22 mouse cellular contexts compared by ENCODE assay signal in the genomic region with DNA sequence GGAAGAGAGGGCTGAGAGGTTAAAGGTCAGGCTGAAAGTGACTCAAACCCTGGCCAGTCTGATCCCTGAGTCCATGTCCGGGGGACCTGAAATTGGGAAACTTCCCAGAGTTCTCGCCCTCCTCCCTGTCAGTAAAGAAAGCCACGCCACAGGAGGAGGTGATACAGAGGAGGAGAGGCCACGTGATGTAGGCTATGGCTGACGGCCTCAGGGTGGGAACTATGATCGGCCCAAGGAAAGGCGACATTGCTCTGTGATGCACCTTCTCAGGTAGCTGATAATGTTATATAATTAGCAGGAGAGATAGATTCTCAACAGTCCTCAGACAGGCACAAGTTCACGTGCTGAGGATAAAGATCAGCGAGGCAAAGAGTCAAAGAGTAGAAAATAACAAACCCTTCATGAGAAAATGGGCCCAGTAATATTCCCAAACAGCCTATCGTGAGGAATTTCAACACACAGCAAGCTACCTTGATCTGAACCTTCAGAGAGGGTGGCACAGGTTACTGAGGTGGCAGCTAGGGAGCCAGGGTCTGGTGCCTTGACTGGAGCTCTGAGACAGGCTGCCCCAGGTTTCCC. TPM values are rescaled to one million over a fixed set of nuclear protein-coding genes. Genes with fewer than 3 reads are reported as not detected.
DNase-seq lines count a peak whose midpoint lies in the region; ATAC-seq and TF ChIP-seq lines count a peak whose summit lies in the region.
"Had no signal": no experiment of that assay in that cellular context is flagged by ENCODE, and none has a peak within 500 bp of the region (broad histone marks: within the 10 kb centered on the region; RNA-seq: fewer than 3 reads in every experiment).

No protein-coding gene starts in this region.

- no peaks in the 10 kb centered on the region for H3K9me3 ChIP-seq in heart, embryonic 13.5 days
- no peaks in the 10 kb centered on the region for H3K9me3 ChIP-seq in lung, postnatal 0 days (ENCODE audit: low read length)
- no peaks in the 10 kb centered on the region for H3K9me3 ChIP-seq in liver, embryonic 15.5 days (replicated peaks)
- H3K9me3 ChIP-seq in stomach, postnatal 0 days (ENCODE audit: control insufficient read depth, low read length), result no peaks in the 10 kb centered on the region
- H3K9me3 ChIP-seq: embryonic facial prominence, embryonic 12.5 days; hindbrain, embryonic 12.5 days; limb, embryonic 13.5 days; midbrain, embryonic 12.5 days; neural tube, embryonic 12.5 days had no signal

- DNase-seq in heart, postnatal 14 days, result no peak
- no peak for DNase-seq in lung, postnatal 0 days (ENCODE audit: low spot score)
- no peak for DNase-seq in lung, adult 18-20 months
- DNase-seq in stomach, postnatal 0 days (ENCODE audit: low spot score), result no peak
- DNase-seq in thymus, postnatal 25 days, result no peak
- DNase-seq in kidney, adult 18-20 months, result no peak
- DNase-seq: B cell, adult 2 months; cerebellum, adult 9-11 months; kidney, adult 11 months; kidney, postnatal 14 days; layer of hippocampus, postnatal 36 days; lung, postnatal 10 days; right cerebral cortex, adult 18-20 months had no signal

- ATAC-seq in heart, embryonic 13.5 days (ENCODE audit: extremely low read depth, insufficient number of reproducible peaks, low FRiP score, low TSS enrichment), result no peak
- no peak for ATAC-seq in lung, postnatal 0 days
- peak; percentile 17; the same call in 1 of the 2 replicates for ATAC-seq in liver, embryonic 15.5 days (ENCODE audit: insufficient read depth)
- ATAC-seq in stomach, postnatal 0 days (ENCODE audit: low FRiP score, low TSS enrichment), result no peak
- ATAC-seq: forebrain, embryonic 16.5 days had no signal

- H3K4me2 ChIP-seq in heart, embryonic 13.5 days, result no peak overlapping the region
- H3K4me2 ChIP-seq in lung, postnatal 0 days (replicated peaks; ENCODE audit: low read depth, low read length), result no peak overlapping the region
- H3K4me2 ChIP-seq in liver, embryonic 15.5 days, result no peak overlapping the region
- no peak overlapping the region for H3K4me2 ChIP-seq in stomach, postnatal 0 days (replicated peaks; ENCODE audit: low read depth)
- H3K4me2 ChIP-seq: embryonic facial prominence, embryonic 12.5 days; hindbrain, embryonic 12.5 days; limb, embryonic 13.5 days; midbrain, embryonic 12.5 days; neural tube, embryonic 12.5 days had no signal

- H3K9ac ChIP-seq in heart, embryonic 13.5 days, result no peak overlapping the region
- H3K9ac ChIP-seq in lung, postnatal 0 days (replicated peaks; ENCODE audit: low read depth), result no peak overlapping the region
- H3K9ac ChIP-seq in liver, embryonic 15.5 days, result no peak overlapping the region
- H3K9ac ChIP-seq in stomach, postnatal 0 days (ENCODE audit: low read length), result no peak overlapping the region
- H3K9ac ChIP-seq: embryonic facial prominence, embryonic 12.5 days; hindbrain, embryonic 12.5 days; limb, embryonic 13.5 days; midbrain, embryonic 12.5 days; neural tube, embryonic 12.5 days had no signal

- peak overlapping the region; percentile 51 for H3K27ac ChIP-seq in heart, embryonic 13.5 days (replicated peaks)
- H3K27ac ChIP-seq in lung, postnatal 0 days (ENCODE audit: low read length), result peak overlapping the region; percentile 55; the same call in 1 of the 2 replicates
- peak overlapping the region; percentile 59 for H3K27ac ChIP-seq in liver, embryonic 15.5 days (replicated peaks)
- peak overlapping the region; percentile 41 for H3K27ac ChIP-seq in stomach, postnatal 0 days (replicated peaks)
- H3K27ac ChIP-seq: embryonic facial prominence, embryonic 12.5 days; hindbrain, embryonic 12.5 days; limb, embryonic 13.5 days; midbrain, embryonic 12.5 days; neural tube, embryonic 12.5 days had no signal

- H3K4me1 ChIP-seq in heart, embryonic 13.5 days, result peaks cover 60% of the 10 kb centered on the region
- H3K4me1 ChIP-seq in lung, postnatal 0 days (ENCODE audit: insufficient read depth, low read depth, low read length), result peaks cover 11% of the 10 kb centered on the region; the same call in 1 of the 2 replicates
- H3K4me1 ChIP-seq in liver, embryonic 15.5 days (replicated peaks), result peaks cover 55% of the 10 kb centered on the region
- H3K4me1 ChIP-seq in stomach, postnatal 0 days (replicated peaks; ENCODE audit: control insufficient read depth, insufficient read depth), result peaks cover 7% of the 10 kb centered on the region

- TF ChIP-seq EP300 in lung, postnatal 0 days (IDR thresholded peaks at IDR 0.05), result no peak
- no peak for TF ChIP-seq EP300 in stomach, postnatal 0 days (optimal IDR thresholded peaks at IDR 0.05)

- no peaks in the 10 kb centered on the region for H3K27me3 ChIP-seq in heart, embryonic 13.5 days (replicated peaks)
- H3K27me3 ChIP-seq in lung, postnatal 0 days (replicated peaks; ENCODE audit: insufficient read depth, low read length), result no peaks in the 10 kb centered on the region
- H3K27me3 ChIP-seq in liver, embryonic 15.5 days, result no peaks in the 10 kb centered on the region
- H3K27me3 ChIP-seq in stomach, postnatal 0 days (ENCODE audit: control insufficient read depth, insufficient read depth, low read length), result no peaks in the 10 kb centered on the region
- H3K27me3 ChIP-seq: embryonic facial prominence, embryonic 12.5 days; hindbrain, embryonic 12.5 days; limb, embryonic 13.5 days; midbrain, embryonic 12.5 days; neural tube, embryonic 12.5 days had no signal

- no peak overlapping the region for H3K4me3 ChIP-seq in heart, embryonic 13.5 days
- no peak overlapping the region for H3K4me3 ChIP-seq in lung, postnatal 0 days (ENCODE audit: low read depth, low read length)
- no peak overlapping the region for H3K4me3 ChIP-seq in liver, embryonic 15.5 days (replicated peaks)
- H3K4me3 ChIP-seq in stomach, postnatal 0 days (ENCODE audit: low read depth, low read length), result no peak overlapping the region
- H3K4me3 ChIP-seq: embryonic facial prominence, embryonic 12.5 days; hindbrain, embryonic 12.5 days; layer of hippocampus, adult 2 months; limb, embryonic 13.5 days; midbrain, embryonic 12.5 days; neural tube, embryonic 12.5 days had no signal

- no peak for TF ChIP-seq CTCF in lung, postnatal 0 days (IDR thresholded peaks at IDR 0.05)
- no peak for TF ChIP-seq CTCF in stomach, postnatal 0 days (IDR thresholded peaks at IDR 0.05; ENCODE audit: low read depth)

- H3K36me3 ChIP-seq in heart, embryonic 13.5 days, result no peaks in the 10 kb centered on the region
- no peaks in the 10 kb centered on the region for H3K36me3 ChIP-seq in lung, postnatal 0 days (ENCODE audit: insufficient read depth, low read length)
- H3K36me3 ChIP-seq in liver, embryonic 15.5 days (replicated peaks), result no peaks in the 10 kb centered on the region
- no peaks in the 10 kb centered on the region for H3K36me3 ChIP-seq in stomach, postnatal 0 days (ENCODE audit: control insufficient read depth, insufficient read depth, low read length)
- H3K36me3 ChIP-seq: embryonic facial prominence, embryonic 12.5 days; hindbrain, embryonic 12.5 days; limb, embryonic 13.5 days; midbrain, embryonic 12.5 days; neural tube, embryonic 12.5 days had no signal

- 81% methylated on average over 10 of the region's 10 CpGs for WGBS in heart, embryonic 13.5 days
- WGBS in lung, postnatal 0 days, result 83% methylated on average over 10 of the region's 10 CpGs
- 64% methylated on average over 10 of the region's 10 CpGs for WGBS in liver, embryonic 15.5 days (ENCODE audit: insufficient replicate concordance)
- 80% methylated on average over 10 of the region's 10 CpGs for WGBS in stomach, postnatal 0 days

- intact Hi-C loops in heart, postnatal 14 days (cut with DNase I), result no loop called here

RNA-seq across cellular contexts. Expression of a gene that starts 19.6 kb away (rescaled TPM):
- 10.3 and 10.8 TPM in 2 replicates for polyA plus RNA-seq in heart, embryonic 13.5 days (2015; fragmentation: Nextera tagmentation; extraction: Ambion mirVana)
- total RNA-seq in heart, postnatal 14 days (2021), result 10 to 100 TPM; 15.7 to 16.5 TPM
- 12.4 and 14.5 TPM in 2 replicates for polyA plus RNA-seq in lung, postnatal 0 days (2015; fragmentation: Nextera tagmentation; extraction: Ambion mirVana)
- 4.7 and 4.9 TPM in 2 replicates for polyA plus RNA-seq in liver, embryonic 15.5 days (2015; fragmentation: Nextera tagmentation; extraction: Ambion mirVana)
- polyA plus RNA-seq in stomach, postnatal 0 days (2015; fragmentation: Nextera tagmentation; extraction: Ambion mirVana), result 9.3 and 10.8 TPM in 2 replicates

RNA-seq across cellular contexts. Expression of a gene that starts 20.0 kb away (rescaled TPM):
- 90.1 and 98.2 TPM in 2 replicates for polyA plus RNA-seq in heart, embryonic 13.5 days (2015; fragmentation: Nextera tagmentation; extraction: Ambion mirVana)
- total RNA-seq in heart, postnatal 14 days (2021), result 10 to 100 TPM; 69.4 to 70.4 TPM
- 106 and 107 TPM in 2 replicates for polyA plus RNA-seq in lung, postnatal 0 days (2015; fragmentation: Nextera tagmentation; extraction: Ambion mirVana)
- 62.4 and 68.0 TPM in 2 replicates for polyA plus RNA-seq in liver, embryonic 15.5 days (2015; fragmentation: Nextera tagmentation; extraction: Ambion mirVana)
- polyA plus RNA-seq in stomach, postnatal 0 days (2015; fragmentation: Nextera tagmentation; extraction: Ambion mirVana), result 150 TPM in 2 replicates
